Comparison of ENCODE assay signal across 28 mouse cellular contexts in genomic region chr11:67384653-67385052, GRCm38 (mm10).
"Had no signal": no experiment of that assay in that cellular context is flagged by ENCODE, and none has a peak within 500 bp of the region (broad histone marks: within the 10 kb centered on the region; RNA-seq: fewer than 3 reads in every experiment).

No protein-coding gene starts in this region.

- H3K4me3 ChIP-seq: embryonic facial prominence, embryonic 10.5 days; embryonic facial prominence, embryonic 12.5 days; embryonic facial prominence, embryonic 13.5 days; embryonic facial prominence, embryonic 15.5 days; erythroblast, embryonic 14.5 days; forebrain, embryonic 10.5 days; forebrain, embryonic 12.5 days; forebrain, embryonic 13.5 days; forebrain, embryonic 15.5 days; gastrocnemius, adult 2 months; heart, adult 2 months; heart, embryonic 10.5 days had no signal

- H3K9me3 ChIP-seq: embryonic facial prominence, embryonic 12.5 days; embryonic facial prominence, embryonic 13.5 days; embryonic facial prominence, embryonic 15.5 days; forebrain, embryonic 10.5 days; forebrain, embryonic 12.5 days; forebrain, embryonic 13.5 days; forebrain, embryonic 15.5 days; heart, embryonic 10.5 days had no signal

- H3K4me1 ChIP-seq: embryonic facial prominence, embryonic 13.5 days had no signal

- H3K36me3 ChIP-seq: embryonic facial prominence, embryonic 10.5 days; embryonic facial prominence, embryonic 12.5 days; embryonic facial prominence, embryonic 13.5 days; embryonic facial prominence, embryonic 15.5 days; forebrain, embryonic 10.5 days; forebrain, embryonic 12.5 days; forebrain, embryonic 15.5 days; heart, embryonic 10.5 days had no signal

- H3K27me3 ChIP-seq: embryonic facial prominence, embryonic 13.5 days; embryonic facial prominence, embryonic 15.5 days; forebrain, embryonic 12.5 days; forebrain, embryonic 13.5 days; forebrain, embryonic 15.5 days had no signal

- H3K9ac ChIP-seq: embryonic facial prominence, embryonic 12.5 days; embryonic facial prominence, embryonic 13.5 days; embryonic facial prominence, embryonic 15.5 days; forebrain, embryonic 12.5 days; forebrain, embryonic 13.5 days; forebrain, embryonic 15.5 days; forebrain, postnatal 0 days had no signal

- DNase-seq: cerebellum, adult 9-10 months; cerebellum, adult 9-11 months; cerebellum, postnatal 10 days; cerebellum, postnatal 14 days; cerebellum, postnatal 25 days; cerebellum, postnatal 36 days; embryo, embryonic 11 days; forebrain, postnatal 0 days; gastrocnemius, adult 2 months; gastrocnemius, postnatal 10 days; gastrocnemius, postnatal 14 days; gastrocnemius, postnatal 25 days; gastrocnemius, postnatal 36 days; heart, adult 18-20 months; heart, adult 2 months had no signal

- ATAC-seq: forebrain, embryonic 13.5 days; forebrain, embryonic 14.5 days; forebrain, embryonic 15.5 days; forebrain, embryonic 16.5 days; forebrain, postnatal 0 days had no signal

- H3K27ac ChIP-seq: embryonic facial prominence, embryonic 10.5 days; embryonic facial prominence, embryonic 12.5 days; embryonic facial prominence, embryonic 13.5 days; embryonic facial prominence, embryonic 15.5 days; forebrain, embryonic 10.5 days; forebrain, embryonic 12.5 days; forebrain, embryonic 13.5 days; forebrain, embryonic 15.5 days; gastrocnemius, adult 2 months; heart, adult 2 months; heart, embryonic 10.5 days had no signal

- H3K4me2 ChIP-seq: embryonic facial prominence, embryonic 12.5 days; embryonic facial prominence, embryonic 13.5 days; embryonic facial prominence, embryonic 15.5 days; forebrain, embryonic 12.5 days; forebrain, embryonic 13.5 days; forebrain, embryonic 15.5 days; heart, embryonic 11.5 days had no signal
